Mouse (Mus musculus): Measurements from ENCODE around the gene Gm47969. TPM values are rescaled to one million over a fixed set of nuclear protein-coding genes. Genes with fewer than 3 reads are reported as not detected.

The Gm47969 gene
- polyA plus RNA-seq, 1 experiment from 2014 or later = not detected

DNA sequence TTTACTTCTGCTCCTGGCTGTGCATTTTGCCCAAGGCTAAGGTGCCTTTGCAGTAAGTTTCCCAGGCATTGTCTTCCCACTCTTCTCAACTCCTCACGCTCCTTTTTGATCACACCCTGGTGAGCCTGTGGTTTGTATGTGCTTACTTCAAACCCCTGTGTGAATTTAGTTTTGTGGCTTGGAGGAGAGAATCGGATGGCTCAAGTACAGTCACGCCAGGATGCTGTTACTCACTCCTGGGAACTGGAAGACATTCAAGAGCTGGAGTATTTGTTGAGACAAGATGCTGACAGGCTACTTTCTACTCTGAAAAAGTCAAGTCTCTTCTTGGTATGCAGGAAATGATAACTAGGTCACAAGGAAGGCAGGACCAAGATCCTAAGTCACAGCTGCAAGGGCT, 46.5 kb downstream of the Gm47969 start:
- 72% methylated on average over 3 of the region's 3 CpGs for WGBS
- Histone ChIP-seq H3K27me3 (ENCODE audit: control insufficient read depth, insufficient read depth, low read length) (no peaks in the 10 kb centered on the region), H3K4me1 (replicated peaks; ENCODE audit: control insufficient read depth, insufficient read depth, low read length) (no peaks in the 10 kb centered on the region)

More for the DNA sequence above, 46.5 kb downstream of the Gm47969 start:
- Histone ChIP-seq H3K27ac (ENCODE audit: low read depth, low read length) (no peak overlapping the region), H3K4me3 (ENCODE audit: low read depth, low read length) (no peak overlapping the region), H3K36me3 (ENCODE audit: control insufficient read depth, insufficient read depth, low read length) (no peaks in the 10 kb centered on the region), H3K9me3 (ENCODE audit: control insufficient read depth, low read length) (no peaks in the 10 kb centered on the region), H3K9ac (ENCODE audit: low read length) (no peak overlapping the region), H3K4me2 (ENCODE audit: low read depth, low read length, severe bottlenecking) (no peak overlapping the region)
- DNase-seq (ENCODE audit: low spot score) (no peak), ATAC-seq (replicated peaks; ENCODE audit: low FRiP score) (no peak)

Other genes with a start within 250 kb of the Gm47969 start
- gene Agfg1, start 205.4 kb upstream of the Gm47969 start, polyA plus RNA-seq (2014; fragmentation: Nextera tagmentation; extraction: Ambion mirVana) = 47.3 and 49.5 TPM in 2 replicates
- 0.47 TPM in 1 of 2 replicates, not detected in the other for gene A030005L19Rik, start 131.6 kb upstream of the Gm47969 start, polyA plus RNA-seq (2014; fragmentation: Nextera tagmentation; extraction: Ambion mirVana)
- gene A030014E15Rik, start 120.0 kb upstream of the Gm47969 start, polyA plus RNA-seq (2014; fragmentation: Nextera tagmentation; extraction: Ambion mirVana) = not detected in 2 replicates
- gene Gm6217, start 113.5 kb upstream of the Gm47969 start, polyA plus RNA-seq (2014; fragmentation: Nextera tagmentation; extraction: Ambion mirVana) = not detected in 2 replicates
- not detected in 2 replicates for gene A030003K21Rik, start 101.5 kb upstream of the Gm47969 start, polyA plus RNA-seq (2014; fragmentation: Nextera tagmentation; extraction: Ambion mirVana)
- gene Gm7544, start 88.9 kb upstream of the Gm47969 start, polyA plus RNA-seq (2014; fragmentation: Nextera tagmentation; extraction: Ambion mirVana) = not detected in 2 replicates
- not detected in 2 replicates for gene Gm47955, start 84.6 kb upstream of the Gm47969 start, polyA plus RNA-seq (2014; fragmentation: Nextera tagmentation; extraction: Ambion mirVana)
- gene Gm47959, start 44.4 kb upstream of the Gm47969 start, polyA plus RNA-seq (2014; fragmentation: Nextera tagmentation; extraction: Ambion mirVana) = not detected in 2 replicates
- 0.40 and 0.48 TPM in 2 replicates for gene Slc19a3, start 6.5 kb upstream of the Gm47969 start, polyA plus RNA-seq (2014; fragmentation: Nextera tagmentation; extraction: Ambion mirVana)
- gene Krtap28-10, start 2.5 kb upstream of the Gm47969 start, polyA plus RNA-seq (2014; fragmentation: Nextera tagmentation; extraction: Ambion mirVana) = not detected in 2 replicates
- gene A030005K14Rik, start 14.4 kb downstream of the Gm47969 start, polyA plus RNA-seq (2014; fragmentation: Nextera tagmentation; extraction: Ambion mirVana) = not detected in 2 replicates
- gene Krtap28-13, start 16.0 kb downstream of the Gm47969 start, polyA plus RNA-seq (2014; fragmentation: Nextera tagmentation; extraction: Ambion mirVana) = not detected in 2 replicates
- not detected in 2 replicates for gene Ccl20, start 71.8 kb downstream of the Gm47969 start, polyA plus RNA-seq (2014; fragmentation: Nextera tagmentation; extraction: Ambion mirVana)
- gene Daw1, start 114.8 kb downstream of the Gm47969 start, polyA plus RNA-seq (2014; fragmentation: Nextera tagmentation; extraction: Ambion mirVana) = 0.21 and 0.59 TPM in 2 replicates

Measured in forebrain, embryonic 11.5 days (tissue).